Mouse (Mus musculus) heart, embryonic 11.5 days (tissue): ENCODE measurements around the gene Tnp2. TPM values are rescaled to one million over a fixed set of nuclear protein-coding genes. Genes with fewer than 3 reads are reported as not detected.
A peak's percentile ranks its signal among the peaks of the same experiment; 100 is the strongest.
"Not testable (repeated sequence)": the region's sequence is repeated elsewhere in the genome, so short reads cannot be mapped to it uniquely, and the experiment has no call there.

ENCODE experiments used
- ATAC-seq: fragments of 200-750 bp; cut with Nextera tagmentation; replicated peaks from 2 replicates; pipeline ENCODE4 v1.8.0; 2017; ENCODE audit warnings: moderate library complexity; ENCODE audit not compliant: insufficient number of reproducible peaks, low FRiP score, low TSS enrichment
- H3K27ac ChIP-seq: fragments of 300-500 bp; sonication (generic); 2 replicates; pipeline ENCODE4 v1.5.1; 2014; ENCODE audit warnings: mild to moderate bottlenecking, low read depth, low read length
- H3K27me3 ChIP-seq: fragments of 300-500 bp; sonication (generic); 2 replicates; pipeline ENCODE4 v1.6.1; 2014; ENCODE audit warnings: mild to moderate bottlenecking, low read length, mixed read lengths; ENCODE audit not compliant: control insufficient read depth, insufficient read depth
- H3K36me3 ChIP-seq: fragments of 300-500 bp; sonication (generic); 2 replicates; pipeline ENCODE4 v1.6.1; 2014; ENCODE audit warnings: mild to moderate bottlenecking, low read length, moderate library complexity, mixed read lengths; ENCODE audit not compliant: control insufficient read depth, insufficient read depth
- H3K4me1 ChIP-seq: fragments of 300-500 bp; sonication (generic); 2 replicates; pipeline ENCODE4 v1.6.1; 2014; ENCODE audit warnings: low read length; ENCODE audit not compliant: control insufficient read depth, insufficient read depth
- H3K4me2 ChIP-seq: fragments of 300-500 bp; sonication (generic); 2 replicates; pipeline ENCODE4 v1.6.1; 2014; ENCODE audit warnings: mild to moderate bottlenecking, moderate library complexity
- H3K4me3 ChIP-seq: fragments of 300-500 bp; sonication (generic); 2 replicates; pipeline ENCODE4 v1.5.1; 2014; ENCODE audit warnings: low read depth, low read length
- H3K9ac ChIP-seq: fragments of 300-500 bp; sonication (generic); 2 replicates; pipeline ENCODE4 v1.6.1; 2014; ENCODE audit warnings: mild to moderate bottlenecking, low read depth, low read length, moderate library complexity
- H3K9me3 ChIP-seq: fragments of 300-500 bp; sonication (generic); replicated peaks from 2 replicates; pipeline ENCODE4 v1.6.1; 2016; ENCODE audit warnings: low read length; ENCODE audit not compliant: control insufficient read depth
- WGBS: fragments of 180-500 bp; shearing (Covaris S2); extraction: QIAGEN DNeasy Blood & Tissue Kit; methylation state at CpG from one replicate; pipeline ENCODE4 v1.1.7; 2014; ENCODE audit not compliant: insufficient replicate concordance; 5-methylcytosine and 5-hydroxymethylcytosine counted together
- polyA plus RNA-seq: library from polyadenylated mRNA; unstranded; fragments of >200 nt; fragmentation: Nextera tagmentation; extraction: Ambion mirVana; gene quantifications from 2 replicates; pipeline ENCODE4 v1.2.1, GENCODE M21; 2014

Tnp2 gene
- polyA plus RNA-seq, 1 experiment from 2014 or later: not detected

DNA sequence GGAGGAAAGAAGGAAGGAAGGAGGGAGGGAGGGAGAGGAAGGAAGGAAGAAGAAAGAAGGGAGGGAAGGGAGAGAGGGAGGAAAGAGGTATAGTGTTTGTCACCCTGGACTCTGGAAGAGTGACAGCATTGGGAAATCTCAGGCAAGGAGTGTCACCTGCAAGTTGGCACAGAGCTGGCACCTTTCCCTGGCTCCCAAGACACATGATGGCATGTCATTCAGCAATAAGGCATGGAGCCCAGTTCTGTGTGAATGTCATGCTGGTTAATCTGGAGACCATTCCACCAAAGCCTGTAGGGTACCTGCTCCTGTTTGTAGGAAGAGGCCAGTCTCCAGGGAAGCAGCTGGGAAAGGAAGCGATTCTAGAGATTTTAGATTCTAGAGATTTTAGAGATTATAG is 21.9 kb upstream of the Tnp2 start:
- H3K4me3 ChIP-seq: no peak overlapping the region
- H3K27ac ChIP-seq: no peak overlapping the region
- H3K9ac ChIP-seq: no peak overlapping the region
- WGBS: 71% methylated on average over 1 of the region's 1 CpGs
- no peaks in the 10 kb centered on the region for H3K9me3 ChIP-seq
- ATAC-seq: no peak
- 0 out of 2 replicates have a peak, but pooled peaks cover 4% of the 10 kb centered on the region for H3K27me3 ChIP-seq
- peaks cover 4% of the 10 kb centered on the region for H3K4me1 ChIP-seq
- H3K4me2 ChIP-seq: no peak overlapping the region
- no peaks in the 10 kb centered on the region for H3K36me3 ChIP-seq

GRCm38 (mm10) chr16:10805789-10806527 is 17.5 kb upstream of the Tnp2 start, which contains the start of gene Prm1:
Gene Prm1, minus strand, starts transcription at chr16:10805839.
- Histone ChIP-seq H3K27me3 (0 out of 2 replicates have a peak, but pooled peaks cover 4% of the 10 kb centered on the region), H3K27ac (no peak within 1 kb of the TSS), H3K9ac (no peak within 1 kb of the TSS), H3K4me3 (no peak within 1 kb of the TSS), H3K9me3 (no peaks in the 10 kb centered on the region), H3K4me2 (no peak within 1 kb of the TSS), H3K36me3 (no peaks in the 10 kb centered on the region), H3K4me1 (no peaks in the 10 kb centered on the region)
- ATAC-seq: no peak
- 75% methylated on average over 10 of the region's 10 CpGs for WGBS

GRCm38 (mm10) chr16:10802420-10802819 is 14.0 kb upstream of the Tnp2 start:
- not testable (repeated sequence) for H3K27me3 ChIP-seq, H3K27ac ChIP-seq, H3K9me3 ChIP-seq, H3K9ac ChIP-seq, ATAC-seq, H3K36me3 ChIP-seq, H3K4me1 ChIP-seq, H3K4me3 ChIP-seq, H3K4me2 ChIP-seq
- 76% methylated on average over 3 of the region's 3 CpGs for WGBS

GRCm38 (mm10) chr16:10796034-10796433 is 7.6 kb upstream of the Tnp2 start, which contains the start of gene Prm2:
Gene Prm2, minus strand, starts transcription at chr16:10796134.
- no peaks in the 10 kb centered on the region for H3K36me3 ChIP-seq
- no peak within 1 kb of the TSS for H3K27ac ChIP-seq
- H3K4me2 ChIP-seq: no peak within 1 kb of the TSS
- peaks cover 25% of the 10 kb centered on the region for H3K27me3 ChIP-seq
- H3K9ac ChIP-seq: no peak within 1 kb of the TSS
- no peak for ATAC-seq
- no peaks in the 10 kb centered on the region for H3K9me3 ChIP-seq
- no peak within 1 kb of the TSS for H3K4me3 ChIP-seq
- WGBS: 69% methylated on average over 6 of the region's 6 CpGs
- no peaks in the 10 kb centered on the region for H3K4me1 ChIP-seq

GRCm38 (mm10) chr16:10790702-10791101 is 2.2 kb upstream of the Tnp2 start, which contains the start of gene Prm3:
Gene Prm3, minus strand, starts transcription at chr16:10790914.
- Histone ChIP-seq H3K9ac (no peak within 1 kb of the TSS), H3K27ac (no peak within 1 kb of the TSS), H3K4me2 (no peak within 1 kb of the TSS), H3K4me3 (no peak within 1 kb of the TSS), H3K27me3 (peaks cover 13% of the 10 kb centered on the region), H3K4me1 (peaks cover 10% of the 10 kb centered on the region), H3K36me3 (no peaks in the 10 kb centered on the region), H3K9me3 (no peaks in the 10 kb centered on the region)
- ATAC-seq: no peak
- WGBS: 58% methylated on average over 9 of the region's 9 CpGs

DNA sequence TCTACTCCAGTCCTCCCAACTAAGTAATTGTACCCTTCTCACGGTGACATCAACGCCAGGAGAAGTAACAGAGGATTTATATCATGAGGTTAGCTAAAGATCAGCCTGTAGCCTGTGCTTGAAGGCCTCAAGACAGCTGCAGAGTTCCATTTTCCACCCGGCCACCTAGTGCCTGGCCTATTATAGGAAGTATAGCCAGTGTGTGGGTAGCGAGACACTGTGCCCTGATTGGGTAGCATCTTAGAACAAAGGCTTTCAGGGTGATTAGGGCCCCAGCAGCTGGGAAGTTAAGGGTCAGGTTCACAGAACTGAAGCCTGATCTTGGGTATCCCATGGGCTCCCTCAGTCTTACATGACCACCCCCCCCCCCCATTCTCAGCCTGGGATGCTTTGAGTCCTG is 406 bp upstream of the Tnp2 start:
- peaks cover 4% of the 10 kb centered on the region; the same call in 1 of the 2 replicates for H3K27me3 ChIP-seq
- H3K27ac ChIP-seq: no peak overlapping the region
- H3K9me3 ChIP-seq: no peaks in the 10 kb centered on the region
- H3K4me1 ChIP-seq: peaks cover 18% of the 10 kb centered on the region
- WGBS: 72% methylated on average over 4 of the region's 4 CpGs
- H3K4me2 ChIP-seq: no peak overlapping the region
- H3K36me3 ChIP-seq: no peaks in the 10 kb centered on the region
- ATAC-seq: no peak
- H3K9ac ChIP-seq: no peak overlapping the region
- no peak overlapping the region for H3K4me3 ChIP-seq

GRCm38 (mm10) chr16:10787548-10788058 is 857 bp downstream of the Tnp2 start:
- Histone ChIP-seq H3K27ac (no peak overlapping the region), H3K4me1 (peaks cover 28% of the 10 kb centered on the region), H3K4me2 (no peak overlapping the region), H3K36me3 (no peaks in the 10 kb centered on the region), H3K4me3 (no peak overlapping the region), H3K27me3 (peaks cover 4% of the 10 kb centered on the region; the same call in 1 of the 2 replicates), H3K9ac (no peak overlapping the region), H3K9me3 (no peaks in the 10 kb centered on the region)
- WGBS: 75% methylated on average over 7 of the region's 7 CpGs
- no peak for ATAC-seq

- 46% methylated on average over 4 of the region's 4 CpGs for WGBS
- Histone ChIP-seq H3K9me3 (no peaks in the 10 kb centered on the region), H3K36me3 (no peaks in the 10 kb centered on the region), H3K27me3 (peaks cover 4% of the 10 kb centered on the region; the same call in 1 of the 2 replicates), H3K4me3 (no peak overlapping the region), H3K27ac (no peak overlapping the region), H3K9ac (no peak overlapping the region), H3K4me1 (peaks cover 35% of the 10 kb centered on the region), H3K4me2 (peak overlapping the region; percentile 92; the same call in 1 of the 2 replicates)
- ATAC-seq: no peak
Observed at GRCm38 (mm10) chr16:10786782-10787547, 1.5 kb downstream of the Tnp2 start.
